Mouse (Mus musculus) C2C12 (cell line): ENCODE results near the gene Dnajc25. TPM values are rescaled to one million over a fixed set of nuclear protein-coding genes. Genes with fewer than 3 reads are reported as not detected.

Experiments used
- H3K27me3 ChIP-seq: one replicate; pipeline ENCODE4 v1.6.1; 2011; ENCODE audit not compliant: control insufficient read depth, insufficient read depth, insufficient read length
- H3K36me3 ChIP-seq: one replicate; pipeline ENCODE4 v1.6.1; 2011; ENCODE audit not compliant: control insufficient read depth, insufficient read depth
- H3K4me3 ChIP-seq: one replicate; pipeline ENCODE4 v1.5.1; 2011; ENCODE audit warnings: mild to moderate bottlenecking, control low read depth; ENCODE audit not compliant: poor library complexity, insufficient read depth, severe bottlenecking
- H3K79me2 ChIP-seq: one replicate; pipeline ENCODE4 v1.6.1; 2011; ENCODE audit not compliant: control insufficient read depth, insufficient read depth
- H3K79me3 ChIP-seq: one replicate; pipeline ENCODE4 v1.6.1; 2011; ENCODE audit warnings: low read depth, control low read depth
- H3ac ChIP-seq: one replicate; pipeline ENCODE3; 2011; ENCODE audit warnings: low read depth; ENCODE audit not compliant: control insufficient read depth, insufficient read length
- CEBPB ChIP-seq: IDR thresholded peaks from one replicate; pipeline ENCODE4 v1.6.1; 2011; ENCODE audit warnings: low read depth, mild to moderate bottlenecking, control low read depth, moderate library complexity
- CTCF ChIP-seq: IDR thresholded peaks from one replicate; pipeline ENCODE4 v1.5.1; 2011; ENCODE audit not compliant: control insufficient read depth, insufficient read depth, insufficient read length
- FOSL1 ChIP-seq: IDR thresholded peaks from one replicate; pipeline ENCODE4 v1.8.0; 2011; ENCODE audit warnings: mild to moderate bottlenecking, low read length; ENCODE audit not compliant: poor library complexity, insufficient read depth, severe bottlenecking
- MAX ChIP-seq: IDR thresholded peaks from one replicate; pipeline ENCODE4 v1.6.1; 2011; ENCODE audit warnings: mild to moderate bottlenecking, control low read depth
- MYOD1 ChIP-seq: IDR thresholded peaks from one replicate; pipeline ENCODE4 v1.6.1; 2011; ENCODE audit warnings: low read depth; ENCODE audit not compliant: control insufficient read depth, insufficient read length
- MYOG ChIP-seq: IDR thresholded peaks from one replicate; pipeline ENCODE4 v1.6.1; 2011; ENCODE audit not compliant: control insufficient read depth, insufficient read length; ENCODE audit errors: extremely low read depth
- USF1 ChIP-seq: IDR thresholded peaks from one replicate; pipeline ENCODE4 v1.6.1; 2011; ENCODE audit warnings: low read depth, mild to moderate bottlenecking, control low read depth, moderate library complexity
- polyA plus RNA-seq: library from polyadenylated mRNA; unstranded; fragments of >200 nt; fragmentation: generic; extraction: Trizol; gene quantifications from one replicate; pipeline ENCODE4 v1.2.1, GENCODE M21; 2012; ENCODE audit warnings: missing spikeins

The Dnajc25 gene
- polyA plus RNA-seq, 1 experiment: 7.4 TPM

- no peak for TF ChIP-seq MYOG
- TF ChIP-seq CEBPB: no peak
- no peak for TF ChIP-seq MYOD1
- no peak for TF ChIP-seq MAX
- no peak for TF ChIP-seq USF1
- TF ChIP-seq CTCF: no peak
- Histone ChIP-seq H3ac (no peak overlapping the region), H3K79me2 (peaks cover 100% of the 10 kb centered on the region)
Observed at GRCm38 (mm10) chr4:59007974-59008373, 13.1 kb downstream of the Dnajc25 start.

GRCm38 (mm10) chr4:59009186-59009585 lies 14.3 kb downstream of the Dnajc25 start:
- Histone ChIP-seq H3K79me3 (peaks cover 83% of the 10 kb centered on the region), H3K79me2 (peaks cover 100% of the 10 kb centered on the region), H3K27me3 (no peaks in the 10 kb centered on the region), H3ac (no peak overlapping the region), H3K36me3 (no peaks in the 10 kb centered on the region), H3K4me3 (no peak overlapping the region)
- TF ChIP-seq USF1: no peak
- no peak for TF ChIP-seq MYOG
- TF ChIP-seq CEBPB: no peak
- TF ChIP-seq MAX: no peak
- TF ChIP-seq FOSL1: no peak
- no peak for TF ChIP-seq MYOD1
- TF ChIP-seq CTCF: no peak

More at GRCm38 (mm10) chr4:59007974-59008373, 13.1 kb downstream of the Dnajc25 start:
- H3K79me3 ChIP-seq: peaks cover 83% of the 10 kb centered on the region
- H3K27me3 ChIP-seq: no peaks in the 10 kb centered on the region
- no peak overlapping the region for H3K4me3 ChIP-seq
- no peaks in the 10 kb centered on the region for H3K36me3 ChIP-seq

- Histone ChIP-seq H3K4me3 (no peak overlapping the region), H3K79me2 (peaks cover 100% of the 10 kb centered on the region)
Observed at GRCm38 (mm10) chr4:59009696-59010095, 14.8 kb downstream of the Dnajc25 start.

GRCm38 (mm10) chr4:59011446-59011845 lies 16.6 kb downstream of the Dnajc25 start:
- H3K36me3 ChIP-seq: peaks cover 3% of the 10 kb centered on the region
- no peaks in the 10 kb centered on the region for H3K27me3 ChIP-seq
- H3ac ChIP-seq: no peak overlapping the region
- H3K79me2 ChIP-seq: peaks cover 100% of the 10 kb centered on the region
- no peak for TF ChIP-seq MYOD1
- peaks cover 78% of the 10 kb centered on the region for H3K79me3 ChIP-seq
- H3K4me3 ChIP-seq: no peak overlapping the region

More at GRCm38 (mm10) chr4:59009696-59010095, 14.8 kb downstream of the Dnajc25 start:
- H3K36me3 ChIP-seq: peaks cover 1% of the 10 kb centered on the region
- TF ChIP-seq MYOD1: no peak
- no peaks in the 10 kb centered on the region for H3K27me3 ChIP-seq
- no peak overlapping the region for H3ac ChIP-seq
- H3K79me3 ChIP-seq: peaks cover 81% of the 10 kb centered on the region

GRCm38 (mm10) chr4:59015181-59015580 lies 20.3 kb downstream of the Dnajc25 start:
- H3ac ChIP-seq: no peak overlapping the region
- H3K27me3 ChIP-seq: no peaks in the 10 kb centered on the region
- H3K79me2 ChIP-seq: peaks cover 63% of the 10 kb centered on the region
- H3K4me3 ChIP-seq: no peak overlapping the region
- H3K79me3 ChIP-seq: peaks cover 45% of the 10 kb centered on the region
- peaks cover 22% of the 10 kb centered on the region for H3K36me3 ChIP-seq
- TF ChIP-seq MYOD1 (no peak), MYOG (no peak), FOSL1 (no peak), CEBPB (no peak), USF1 (no peak)

GRCm38 (mm10) chr4:59016922-59017321 lies 22.1 kb downstream of the Dnajc25 start:
- Histone ChIP-seq H3K27me3 (no peaks in the 10 kb centered on the region), H3K79me2 (peaks cover 45% of the 10 kb centered on the region), H3K36me3 (peaks cover 29% of the 10 kb centered on the region), H3ac (no peak overlapping the region), H3K79me3 (peaks cover 32% of the 10 kb centered on the region), H3K4me3 (no peak overlapping the region)
- TF ChIP-seq MYOG (no peak), MYOD1 (no peak), CEBPB (no peak), FOSL1 (no peak), CTCF (no peak), USF1 (no peak), MAX (no peak)
